Mouse (Mus musculus) stomach, embryonic 14.5 days (tissue): Measurements from ENCODE around the gene Adh6b. TPM values are rescaled to one million over a fixed set of nuclear protein-coding genes. Genes with fewer than 3 reads are reported as not detected.

Experiments
- ATAC-seq: fragments of 200-750 bp; cut with Nextera tagmentation; 2 replicates; pipeline ENCODE4 v1.8.0; 2017; ENCODE audit warnings: low read depth, moderate TSS enrichment; ENCODE audit not compliant: insufficient number of reproducible peaks, insufficient read depth, low FRiP score
- H3K27ac ChIP-seq: fragments of 300-500 bp; sonication (generic); 2 replicates; pipeline ENCODE4 v1.5.1; 2014; ENCODE audit warnings: mild to moderate bottlenecking, low read length, moderate library complexity, mixed read lengths
- H3K27me3 ChIP-seq: fragments of 300-500 bp; sonication (generic); 2 replicates; pipeline ENCODE4 v1.6.1; 2014; ENCODE audit warnings: low read length, control low read depth, mixed read lengths; ENCODE audit not compliant: control insufficient read depth, insufficient read depth
- H3K36me3 ChIP-seq: fragments of 300-500 bp; sonication (generic); 2 replicates; pipeline ENCODE4 v1.6.1; 2014; ENCODE audit warnings: mild to moderate bottlenecking, control low read depth, low read length, moderate library complexity, mixed read lengths; ENCODE audit not compliant: control insufficient read depth, insufficient read depth
- H3K4me1 ChIP-seq: fragments of 300-500 bp; sonication (generic); 2 replicates; pipeline ENCODE4 v1.6.1; 2014; ENCODE audit warnings: low read length, control low read depth, mixed read lengths; ENCODE audit not compliant: control insufficient read depth, insufficient read depth
- H3K4me2 ChIP-seq: fragments of 300-500 bp; sonication (generic); replicated peaks from 2 replicates; pipeline ENCODE4 v1.6.1; 2014; ENCODE audit warnings: low read depth, low read length, control low read depth
- H3K4me3 ChIP-seq: fragments of 300-500 bp; sonication (generic); 2 replicates; pipeline ENCODE4 v1.5.1; 2014; ENCODE audit warnings: low read depth, low read length, control low read depth
- H3K9ac ChIP-seq: fragments of 300-500 bp; sonication (generic); replicated peaks from 2 replicates; pipeline ENCODE4 v1.6.1; 2014; ENCODE audit warnings: low read depth, mild to moderate bottlenecking, control low read depth, low read length, moderate library complexity, mixed read lengths
- H3K9me3 ChIP-seq: fragments of 300-500 bp; sonication (generic); 2 replicates; pipeline ENCODE4 v1.6.1; 2016; ENCODE audit warnings: low read depth, low read length, control low read depth; ENCODE audit not compliant: control insufficient read depth
- WGBS: fragments of 180-500 bp; shearing (Covaris S2); extraction: QIAGEN DNeasy Blood & Tissue Kit; methylation state at CpG from one replicate; pipeline ENCODE4 v1.1.7; 2014; 5-methylcytosine and 5-hydroxymethylcytosine counted together
- polyA plus RNA-seq: library from polyadenylated mRNA; unstranded; fragments of >200 nt; fragmentation: Nextera tagmentation; extraction: Ambion mirVana; gene quantifications from 2 replicates; pipeline ENCODE4 v1.2.1, GENCODE M21; 2014

Gene Adh6b
- polyA plus RNA-seq, 1 experiment from 2014 or later, result not detected

- no peak overlapping the region for H3K27ac ChIP-seq
- no peak for ATAC-seq
- 82% methylated on average over 8 of the region's 8 CpGs for WGBS
Measured at GRCm38 (mm10) chr3:138309910-138310309, 31.7 kb upstream of the Adh6b start.

GRCm38 (mm10) chr3:138311015-138311414 is 30.6 kb upstream of the Adh6b start:
- no peaks in the 10 kb centered on the region for H3K36me3 ChIP-seq
- no peak overlapping the region for H3K27ac ChIP-seq
- 89% methylated on average over 6 of the region's 6 CpGs for WGBS
- no peak overlapping the region for H3K4me3 ChIP-seq
- no peak overlapping the region for H3K9ac ChIP-seq
- no peaks in the 10 kb centered on the region for H3K9me3 ChIP-seq
- no peaks in the 10 kb centered on the region for H3K27me3 ChIP-seq
- H3K4me1 ChIP-seq, result peaks cover 8% of the 10 kb centered on the region; the same call in 1 of the 2 replicates
- no peak for ATAC-seq
- H3K4me2 ChIP-seq, result no peak overlapping the region

More at GRCm38 (mm10) chr3:138309910-138310309, 31.7 kb upstream of the Adh6b start:
- no peaks in the 10 kb centered on the region for H3K36me3 ChIP-seq
- no peak overlapping the region for H3K9ac ChIP-seq
- peaks cover 8% of the 10 kb centered on the region; the same call in 1 of the 2 replicates for H3K4me1 ChIP-seq
- no peak overlapping the region for H3K4me3 ChIP-seq
- H3K9me3 ChIP-seq, result no peaks in the 10 kb centered on the region
- H3K4me2 ChIP-seq, result no peak overlapping the region
- no peaks in the 10 kb centered on the region for H3K27me3 ChIP-seq

GRCm38 (mm10) chr3:138312965-138313364 is 28.6 kb upstream of the Adh6b start, which contains the start of gene Adh6a:
Adh6a (plus strand) TSS chr3:138313286.
- Histone ChIP-seq H3K4me3 (no peak within 1 kb of the TSS), H3K27ac (no peak within 1 kb of the TSS), H3K9me3 (no peaks in the 10 kb centered on the region), H3K9ac (no peak within 1 kb of the TSS), H3K4me2 (no peak within 1 kb of the TSS), H3K36me3 (no peaks in the 10 kb centered on the region), H3K27me3 (no peaks in the 10 kb centered on the region), H3K4me1 (no peaks in the 10 kb centered on the region)
- ATAC-seq, result no peak
- WGBS, result 86% methylated on average over 5 of the region's 5 CpGs

GRCm38 (mm10) chr3:138316908-138317472 is 24.6 kb upstream of the Adh6b start:
- no peak overlapping the region for H3K4me2 ChIP-seq
- 81% methylated on average over 2 of the region's 2 CpGs for WGBS
- H3K27ac ChIP-seq, result no peak overlapping the region
- H3K9ac ChIP-seq, result no peak overlapping the region
- H3K27me3 ChIP-seq, result no peaks in the 10 kb centered on the region
- H3K4me1 ChIP-seq, result no peaks in the 10 kb centered on the region
- ATAC-seq, result no peak
- H3K4me3 ChIP-seq, result no peak overlapping the region
- no peaks in the 10 kb centered on the region for H3K9me3 ChIP-seq
- no peaks in the 10 kb centered on the region for H3K36me3 ChIP-seq

GRCm38 (mm10) chr3:138325001-138325400 is 16.6 kb upstream of the Adh6b start:
- Histone ChIP-seq H3K27ac (no peak overlapping the region), H3K4me1 (no peaks in the 10 kb centered on the region), H3K9me3 (no peaks in the 10 kb centered on the region), H3K4me3 (no peak overlapping the region), H3K4me2 (no peak overlapping the region), H3K27me3 (no peaks in the 10 kb centered on the region), H3K9ac (no peak overlapping the region), H3K36me3 (no peaks in the 10 kb centered on the region)
- no peak for ATAC-seq
- 92% methylated on average over 17 of the region's 17 CpGs for WGBS

- Histone ChIP-seq H3K4me2 (no peak overlapping the region), H3K27ac (no peak overlapping the region), H3K27me3 (no peaks in the 10 kb centered on the region), H3K4me1 (no peaks in the 10 kb centered on the region), H3K9ac (no peak overlapping the region), H3K9me3 (no peaks in the 10 kb centered on the region), H3K4me3 (no peak overlapping the region), H3K36me3 (no peaks in the 10 kb centered on the region)
- 93% methylated on average over 6 of the region's 6 CpGs for WGBS
- no peak for ATAC-seq
Measured at GRCm38 (mm10) chr3:138325466-138325865, 16.1 kb upstream of the Adh6b start.

- no peak overlapping the region for H3K4me3 ChIP-seq
- H3K27me3 ChIP-seq, result no peaks in the 10 kb centered on the region
- H3K4me2 ChIP-seq, result no peak overlapping the region
- H3K9me3 ChIP-seq, result no peaks in the 10 kb centered on the region
- WGBS, result 67% methylated on average over 8 of the region's 8 CpGs
- no peak overlapping the region for H3K9ac ChIP-seq
- no peak for ATAC-seq
- H3K36me3 ChIP-seq, result no peaks in the 10 kb centered on the region
- no peak overlapping the region for H3K27ac ChIP-seq
- H3K4me1 ChIP-seq, result no peaks in the 10 kb centered on the region
Measured at GRCm38 (mm10) chr3:138333910-138334309, 7.7 kb upstream of the Adh6b start.

- H3K9me3 ChIP-seq, result no peaks in the 10 kb centered on the region
- no peaks in the 10 kb centered on the region for H3K27me3 ChIP-seq
- H3K4me3 ChIP-seq, result no peak overlapping the region
- WGBS, result 68% methylated on average over 4 of the region's 4 CpGs
- no peak overlapping the region for H3K9ac ChIP-seq
- H3K4me2 ChIP-seq, result no peak overlapping the region
- no peaks in the 10 kb centered on the region for H3K4me1 ChIP-seq
- H3K27ac ChIP-seq, result no peak overlapping the region
- H3K36me3 ChIP-seq, result no peaks in the 10 kb centered on the region
- no peak for ATAC-seq
Measured at GRCm38 (mm10) chr3:138334320-138334719, 7.3 kb upstream of the Adh6b start.

GRCm38 (mm10) chr3:138335566-138335965 is 6.0 kb upstream of the Adh6b start:
- Histone ChIP-seq H3K4me2 (no peak overlapping the region), H3K9me3 (no peaks in the 10 kb centered on the region), H3K36me3 (no peaks in the 10 kb centered on the region), H3K4me1 (no peaks in the 10 kb centered on the region), H3K27ac (no peak overlapping the region), H3K9ac (no peak overlapping the region), H3K4me3 (no peak overlapping the region), H3K27me3 (no peaks in the 10 kb centered on the region)
- 76% methylated on average over 1 of the region's 1 CpGs for WGBS
- ATAC-seq, result no peak
